Mouse (Mus musculus): ENCODE measurements around the gene A2ml1.

DNA sequence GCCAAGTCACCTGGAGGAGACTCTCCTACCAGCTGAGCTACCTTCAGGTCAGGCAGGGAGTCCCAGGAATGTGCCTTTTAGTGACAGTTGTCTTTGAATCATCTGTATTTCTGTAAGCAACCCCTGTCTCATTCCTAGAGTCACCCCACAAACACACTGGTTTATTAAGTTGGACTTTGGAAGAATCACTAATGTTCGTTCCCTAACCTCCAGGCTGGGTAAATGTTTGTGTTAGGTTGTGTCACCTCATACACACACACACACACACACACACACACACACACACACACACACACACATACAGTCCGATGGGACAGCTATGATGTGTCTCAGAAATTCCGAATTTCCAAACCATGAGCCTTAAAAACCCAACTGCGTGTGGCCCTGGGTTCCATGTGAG lies 55.6 kb downstream of the A2ml1 start:
- TF ChIP-seq CTCF (IDR thresholded peaks at IDR 0.05; ENCODE audit: extremely low read depth, insufficient read depth, insufficient read length, insufficient replicate concordance) (no peak), POLR2A (IDR thresholded peaks at IDR 0.05; ENCODE audit: low read depth, low read length) (no peak)
